Mouse (Mus musculus) hindbrain, embryonic 11.5 days (tissue): Measurements from ENCODE around the gene Ltn1. TPM values are rescaled to one million over a fixed set of nuclear protein-coding genes. Genes with fewer than 3 reads are reported as not detected.

ENCODE experiments used
- ATAC-seq: fragments of 200-750 bp; cut with Nextera tagmentation; 2 replicates; pipeline ENCODE4 v1.8.0; 2017; ENCODE audit warnings: mild to moderate bottlenecking, moderate TSS enrichment, moderate library complexity; ENCODE audit not compliant: low FRiP score
- DNase-seq: peaks from one replicate; pipeline ENCODE4 v3.0.0-alpha.2; 2015; ENCODE audit warnings: low spot score
- H3K27ac ChIP-seq: fragments of 300-500 bp; sonication (generic); 2 replicates; pipeline ENCODE4 v1.5.1; 2014; ENCODE audit warnings: mild to moderate bottlenecking, low read depth, low read length
- H3K27me3 ChIP-seq: fragments of 300-500 bp; sonication (generic); 2 replicates; pipeline ENCODE4 v1.6.1; 2014; ENCODE audit warnings: mild to moderate bottlenecking, low read length, moderate library complexity, mixed read lengths; ENCODE audit not compliant: control insufficient read depth, insufficient read depth
- H3K36me3 ChIP-seq: fragments of 300-500 bp; sonication (generic); 2 replicates; pipeline ENCODE4 v1.6.1; 2014; ENCODE audit warnings: mild to moderate bottlenecking, low read length, moderate library complexity, mixed read lengths; ENCODE audit not compliant: control insufficient read depth, insufficient read depth
- H3K4me1 ChIP-seq: fragments of 300-500 bp; sonication (generic); replicated peaks from 2 replicates; pipeline ENCODE4 v1.6.1; 2014; ENCODE audit warnings: low read length, mixed read lengths; ENCODE audit not compliant: control insufficient read depth, insufficient read depth
- H3K4me2 ChIP-seq: fragments of 300-500 bp; sonication (generic); replicated peaks from 2 replicates; pipeline ENCODE4 v1.6.1; 2014; ENCODE audit warnings: mild to moderate bottlenecking, low read depth, low read length
- H3K4me3 ChIP-seq: fragments of 300-500 bp; sonication (generic); 2 replicates; pipeline ENCODE4 v1.5.1; 2014; ENCODE audit warnings: low read depth, low read length
- H3K9ac ChIP-seq: fragments of 300-500 bp; sonication (generic); 2 replicates; pipeline ENCODE4 v1.6.1; 2014; ENCODE audit warnings: low read depth, low read length
- H3K9me3 ChIP-seq: fragments of 300-500 bp; sonication (generic); 2 replicates; pipeline ENCODE4 v1.6.1; 2016; ENCODE audit warnings: low read length; ENCODE audit not compliant: control insufficient read depth
- WGBS: fragments of 180-500 bp; shearing (Covaris S2); extraction: QIAGEN DNeasy Blood & Tissue Kit; methylation state at CpG from one replicate; pipeline ENCODE4 v1.1.7; 2014; 5-methylcytosine and 5-hydroxymethylcytosine counted together
- polyA plus RNA-seq: library from polyadenylated mRNA; unstranded; fragments of >200 nt; fragmentation: Nextera tagmentation; extraction: Ambion mirVana; gene quantifications from 2 replicates; pipeline ENCODE4 v1.2.1, GENCODE M21; 2014

Ltn1 gene
- polyA plus RNA-seq, 1 experiment from 2014 or later, result 32.9 TPM

- no peak overlapping the region for H3K4me2 ChIP-seq
- WGBS, result 68% methylated on average over 10 of the region's 10 CpGs
- ATAC-seq, result no peak
- H3K27me3 ChIP-seq, result no peaks in the 10 kb centered on the region
- no peak for DNase-seq
- H3K9me3 ChIP-seq, result no peaks in the 10 kb centered on the region
- no peak overlapping the region for H3K9ac ChIP-seq
- H3K4me1 ChIP-seq, result no peaks in the 10 kb centered on the region
- peaks cover 3% of the 10 kb centered on the region; the same call in 1 of the 2 replicates for H3K36me3 ChIP-seq
- H3K27ac ChIP-seq, result no peak overlapping the region
- no peak overlapping the region for H3K4me3 ChIP-seq
Measured at GRCm38 (mm10) chr16:87366035-87366434, 66.4 kb downstream of the Ltn1 start.

GRCm38 (mm10) chr16:87364231-87364630, 68.2 kb downstream of the Ltn1 start:
- no peak overlapping the region for H3K9ac ChIP-seq
- no peaks in the 10 kb centered on the region for H3K27me3 ChIP-seq
- peaks cover 3% of the 10 kb centered on the region; the same call in 1 of the 2 replicates for H3K36me3 ChIP-seq
- WGBS, result 92% methylated on average over 4 of the region's 4 CpGs
- ATAC-seq, result no peak
- no peak overlapping the region for H3K4me2 ChIP-seq
- no peaks in the 10 kb centered on the region for H3K9me3 ChIP-seq
- DNase-seq, result no peak
- H3K4me1 ChIP-seq, result no peaks in the 10 kb centered on the region
- no peak overlapping the region for H3K4me3 ChIP-seq
- H3K27ac ChIP-seq, result no peak overlapping the region

- no peak for ATAC-seq
- DNase-seq, result no peak
Measured at GRCm38 (mm10) chr16:87360096-87360495, 72.3 kb downstream of the Ltn1 start.

GRCm38 (mm10) chr16:87354748-87355147, 77.7 kb downstream of the Ltn1 start:
- ATAC-seq (no peak), DNase-seq (no peak)
- H3K27me3 ChIP-seq, result no peaks in the 10 kb centered on the region
- H3K4me1 ChIP-seq, result no peaks in the 10 kb centered on the region
- H3K27ac ChIP-seq, result no peak overlapping the region
- no peaks in the 10 kb centered on the region for H3K9me3 ChIP-seq
- no peaks in the 10 kb centered on the region for H3K36me3 ChIP-seq
- H3K4me3 ChIP-seq, result peak overlapping the region; percentile 78
- H3K9ac ChIP-seq, result no peak overlapping the region
- H3K4me2 ChIP-seq, result peak overlapping the region; percentile 37
- 84% methylated on average over 7 of the region's 7 CpGs for WGBS

More at GRCm38 (mm10) chr16:87360096-87360495, 72.3 kb downstream of the Ltn1 start:
- no peaks in the 10 kb centered on the region for H3K4me1 ChIP-seq
- H3K4me3 ChIP-seq, result no peak overlapping the region
- no peak overlapping the region for H3K4me2 ChIP-seq
- H3K9me3 ChIP-seq, result no peaks in the 10 kb centered on the region
- H3K27me3 ChIP-seq, result no peaks in the 10 kb centered on the region
- H3K27ac ChIP-seq, result no peak overlapping the region
- no peak overlapping the region for H3K9ac ChIP-seq
- no peaks in the 10 kb centered on the region for H3K36me3 ChIP-seq
- WGBS, result 89% methylated on average over 6 of the region's 6 CpGs

GRCm38 (mm10) chr16:87354075-87354583, 78.3 kb downstream of the Ltn1 start, which contains the start of gene N6amt1:
Gene N6amt1 (plus strand): TSS chr16:87354185.
- H3K36me3 ChIP-seq, result no peaks in the 10 kb centered on the region
- H3K27me3 ChIP-seq, result no peaks in the 10 kb centered on the region
- H3K4me3 ChIP-seq, result peak within 1 kb of the TSS; percentile 78
- H3K9me3 ChIP-seq, result no peaks in the 10 kb centered on the region
- ATAC-seq (peak; percentile 99), DNase-seq (peak; percentile 97)
- H3K4me1 ChIP-seq, result no peaks in the 10 kb centered on the region
- peak within 1 kb of the TSS; percentile 86 for H3K27ac ChIP-seq
- H3K9ac ChIP-seq, result peak within 1 kb of the TSS; percentile 93
- H3K4me2 ChIP-seq, result peak within 1 kb of the TSS; percentile 37
- WGBS, result under 1% methylated on average over 48 of the region's 48 CpGs

- Histone ChIP-seq H3K36me3 (no peaks in the 10 kb centered on the region), H3K9me3 (no peaks in the 10 kb centered on the region), H3K27me3 (no peaks in the 10 kb centered on the region), H3K4me2 (peak overlapping the region; percentile 11; the same call in 1 of the 2 replicates), H3K4me3 (peak overlapping the region; percentile 78), H3K27ac (no peak overlapping the region), H3K4me1 (no peaks in the 10 kb centered on the region), H3K9ac (no peak overlapping the region)
- DNase-seq (no peak), ATAC-seq (peak; percentile 41; the same call in 1 of the 2 replicates)
- WGBS, result 94% methylated on average over 1 of the region's 1 CpGs
Measured at GRCm38 (mm10) chr16:87353605-87354004, 78.8 kb downstream of the Ltn1 start.

- H3K4me2 ChIP-seq, result no peak overlapping the region
- H3K9me3 ChIP-seq, result no peaks in the 10 kb centered on the region
- no peaks in the 10 kb centered on the region for H3K4me1 ChIP-seq
- no peaks in the 10 kb centered on the region for H3K27me3 ChIP-seq
- no peak for ATAC-seq
- H3K36me3 ChIP-seq, result no peaks in the 10 kb centered on the region
- no peak overlapping the region for H3K27ac ChIP-seq
- no peak overlapping the region for H3K4me3 ChIP-seq
- H3K9ac ChIP-seq, result no peak overlapping the region
- no peak for DNase-seq
- 77% methylated on average over 5 of the region's 5 CpGs for WGBS
Measured at GRCm38 (mm10) chr16:87351386-87352105, 80.9 kb downstream of the Ltn1 start.

GRCm38 (mm10) chr16:87348133-87348532, 84.3 kb downstream of the Ltn1 start:
- 93% methylated on average over 2 of the region's 2 CpGs for WGBS
- Histone ChIP-seq H3K9ac (no peak overlapping the region), H3K36me3 (no peaks in the 10 kb centered on the region), H3K27ac (no peak overlapping the region), H3K4me2 (no peak overlapping the region), H3K4me3 (no peak overlapping the region), H3K9me3 (no peaks in the 10 kb centered on the region), H3K4me1 (no peaks in the 10 kb centered on the region), H3K27me3 (no peaks in the 10 kb centered on the region)
- no peak for ATAC-seq
- DNase-seq, result no peak

GRCm38 (mm10) chr16:87341043-87341572, 91.3 kb downstream of the Ltn1 start:
- no peak overlapping the region for H3K4me2 ChIP-seq
- H3K9ac ChIP-seq, result no peak overlapping the region
- DNase-seq (no peak), ATAC-seq (no peak)
- no peaks in the 10 kb centered on the region for H3K36me3 ChIP-seq
- no peaks in the 10 kb centered on the region for H3K27me3 ChIP-seq
- no peaks in the 10 kb centered on the region for H3K9me3 ChIP-seq
- H3K27ac ChIP-seq, result no peak overlapping the region
- WGBS, result 86% methylated on average over 6 of the region's 6 CpGs
- H3K4me1 ChIP-seq, result no peaks in the 10 kb centered on the region
- H3K4me3 ChIP-seq, result no peak overlapping the region
